ENCODE assay signal across 16 mouse cellular contexts in genomic region chr5:136088821-136089575, GRCm38 (mm10). TPM values are rescaled to one million over a fixed set of nuclear protein-coding genes. Genes with fewer than 3 reads are reported as not detected.
DNase-seq lines count a peak whose midpoint lies in the region; ATAC-seq and TF ChIP-seq lines count a peak whose summit lies in the region.
"Had no signal": no experiment of that assay in that cellular context is flagged by ENCODE, and none has a peak within 500 bp of the region (broad histone marks: within the 10 kb centered on the region; RNA-seq: fewer than 3 reads in every experiment).

No protein-coding gene starts in this region.

- H3K9me3 ChIP-seq in kidney, embryonic 14.5 days (ENCODE audit: control insufficient read depth, low read length) = no peaks in the 10 kb centered on the region
- no peaks in the 10 kb centered on the region for H3K9me3 ChIP-seq in midbrain, postnatal 0 days (ENCODE audit: low read length)
- H3K9me3 ChIP-seq in midbrain, embryonic 16.5 days (replicated peaks; ENCODE audit: control insufficient read depth, low read length, poor library complexity, severe bottlenecking) = no peaks in the 10 kb centered on the region
- H3K9me3 ChIP-seq: forebrain, embryonic 13.5 days; heart, embryonic 12.5 days; hindbrain, embryonic 12.5 days had no signal

- 21% methylated on average over 14 of the region's 14 CpGs for WGBS in kidney, embryonic 14.5 days
- WGBS in midbrain, postnatal 0 days = 22% methylated on average over 14 of the region's 14 CpGs
- 16% methylated on average over 14 of the region's 14 CpGs for WGBS in midbrain, embryonic 16.5 days

- H3K9ac ChIP-seq in kidney, embryonic 14.5 days (ENCODE audit: low read depth, low read length) = no peak overlapping the region
- no peak overlapping the region for H3K9ac ChIP-seq in midbrain, postnatal 0 days (replicated peaks; ENCODE audit: low read length, poor library complexity, severe bottlenecking)
- H3K9ac ChIP-seq in midbrain, embryonic 16.5 days (ENCODE audit: low read depth, low read length) = no peak overlapping the region
- H3K9ac ChIP-seq: forebrain, embryonic 13.5 days; heart, embryonic 12.5 days; hindbrain, embryonic 12.5 days had no signal

- H3K4me3 ChIP-seq in kidney, embryonic 14.5 days (ENCODE audit: low read length) = no peak overlapping the region
- H3K4me3 ChIP-seq in midbrain, postnatal 0 days (ENCODE audit: low read depth, low read length) = no peak overlapping the region
- no peak overlapping the region for H3K4me3 ChIP-seq in midbrain, embryonic 16.5 days (ENCODE audit: low read depth, low read length)
- H3K4me3 ChIP-seq: forebrain, embryonic 13.5 days; heart, embryonic 12.5 days; hindbrain, embryonic 12.5 days had no signal

- 0 out of 2 replicates have a peak, but pooled peaks cover 7% of the 10 kb centered on the region for H3K36me3 ChIP-seq in kidney, embryonic 14.5 days (ENCODE audit: control insufficient read depth, insufficient read depth, low read length)
- peaks cover 12% of the 10 kb centered on the region for H3K36me3 ChIP-seq in midbrain, postnatal 0 days (ENCODE audit: insufficient read depth, low read length)
- peaks cover 4% of the 10 kb centered on the region; the same call in 1 of the 2 replicates for H3K36me3 ChIP-seq in midbrain, embryonic 16.5 days (ENCODE audit: control insufficient read depth, insufficient read depth, low read length)
- H3K36me3 ChIP-seq: heart, embryonic 12.5 days; hindbrain, embryonic 12.5 days had no signal

- intact Hi-C loops in left cerebral cortex, postnatal 36 days (cut with DNase I) = no loop called here

- no peak overlapping the region for H3K27ac ChIP-seq in kidney, embryonic 14.5 days (ENCODE audit: low read depth, low read length)
- H3K27ac ChIP-seq in midbrain, postnatal 0 days (ENCODE audit: low read depth, low read length) = no peak overlapping the region
- no peak overlapping the region for H3K27ac ChIP-seq in midbrain, embryonic 16.5 days (ENCODE audit: low read length)
- H3K27ac ChIP-seq: forebrain, embryonic 13.5 days; hindbrain, embryonic 12.5 days had no signal

- H3K4me1 ChIP-seq in kidney, embryonic 14.5 days (ENCODE audit: control insufficient read depth, insufficient read depth, low read length) = peaks cover 13% of the 10 kb centered on the region
- peaks cover 7% of the 10 kb centered on the region; the same call in 1 of the 2 replicates for H3K4me1 ChIP-seq in midbrain, postnatal 0 days (ENCODE audit: insufficient read depth, low read length)
- H3K4me1 ChIP-seq in midbrain, embryonic 16.5 days (ENCODE audit: control insufficient read depth, insufficient read depth, low read length) = peaks cover 16% of the 10 kb centered on the region

- no peaks in the 10 kb centered on the region for H3K27me3 ChIP-seq in kidney, embryonic 14.5 days (ENCODE audit: control insufficient read depth, insufficient read depth, low read length)
- no peaks in the 10 kb centered on the region for H3K27me3 ChIP-seq in midbrain, postnatal 0 days (ENCODE audit: insufficient read depth, low read length)
- H3K27me3 ChIP-seq in midbrain, embryonic 16.5 days (ENCODE audit: control insufficient read depth, insufficient read depth, low read depth, low read length) = no peaks in the 10 kb centered on the region

- peak; percentile 59 for TF ChIP-seq CTCF in midbrain, postnatal 0 days (IDR thresholded peaks at IDR 0.05)
- peak; percentile 19; the same call in 1 of the 2 replicates for TF ChIP-seq CTCF in brain, embryonic 14.5 days (IDR thresholded peaks at IDR 0.05; ENCODE audit: borderline replicate concordance, extremely low read depth, insufficient read depth, insufficient read length)

- peak; percentile 29 for DNase-seq in gastrocnemius, adult 18-20 months (ENCODE audit: low spot score)
- DNase-seq in gastrocnemius, postnatal 25 days = no peak
- DNase-seq in kidney, postnatal 14 days = peak; percentile 30
- peak; percentile 11 for DNase-seq in midbrain, postnatal 0 days (ENCODE audit: low spot score)
- no peak for DNase-seq in brain, embryonic 14.5 days (ENCODE audit: low read depth)
- DNase-seq in left cerebral cortex, postnatal 36 days (ENCODE audit: low spot score in 2 of 2) = no peak
- DNase-seq: gastrocnemius, postnatal 14 days; lung, postnatal 14 days; right cerebral cortex, postnatal 25 days had no signal

- H3K4me2 ChIP-seq in kidney, embryonic 14.5 days (replicated peaks; ENCODE audit: low read depth, low read length) = no peak overlapping the region
- no peak overlapping the region for H3K4me2 ChIP-seq in midbrain, postnatal 0 days (ENCODE audit: low read depth, low read length, poor library complexity, severe bottlenecking)
- no peak overlapping the region for H3K4me2 ChIP-seq in midbrain, embryonic 16.5 days (ENCODE audit: low read length)
- H3K4me2 ChIP-seq: forebrain, embryonic 13.5 days; heart, embryonic 12.5 days; hindbrain, embryonic 12.5 days; midbrain, embryonic 11.5 days had no signal

- no peak for TF ChIP-seq POLR2A in brain, embryonic 14.5 days (IDR thresholded peaks at IDR 0.05; ENCODE audit: borderline replicate concordance, extremely low read depth, insufficient read depth, insufficient read length, poor library complexity, severe bottlenecking)

- no peak for ATAC-seq in kidney, embryonic 14.5 days (ENCODE audit: low FRiP score, low TSS enrichment)
- no peak for ATAC-seq in midbrain, postnatal 0 days (ENCODE audit: low FRiP score)
- ATAC-seq in midbrain, embryonic 16.5 days = no peak
- ATAC-seq: forebrain, embryonic 13.5 days had no signal

RNA-seq across cellular contexts. Expression of gene Rasa4, which starts 5.3 kb away (rescaled TPM):
- 10 to 100 TPM; 32.3 to 34.8 TPM for total RNA-seq in gastrocnemius, adult 18-20 months (2021)
- 10 to 100 TPM; 23.6 to 26.4 TPM for total RNA-seq in gastrocnemius, postnatal 25 days (2021)
- 13.5 and 17.5 TPM in 2 replicates for polyA plus RNA-seq in kidney, embryonic 14.5 days (2014; fragmentation: Nextera tagmentation; extraction: Ambion mirVana)
- total RNA-seq in midbrain, postnatal 0 days (2014; rRNA removed) = 30.6 and 31.3 TPM in 2 replicates
- 26.8 and 29.6 TPM in 2 replicates for polyA plus RNA-seq in midbrain, postnatal 0 days (2015; fragmentation: Nextera tagmentation; extraction: Ambion mirVana)
- 22.0 and 29.1 TPM in 2 replicates for polyA plus RNA-seq in midbrain, embryonic 16.5 days (2015; fragmentation: Nextera tagmentation; extraction: Ambion mirVana)
- polyA plus RNA-seq in brain, embryonic 14.5 days (2012; rRNA removed) = 9.5 and 18.1 TPM in 2 replicates
- total RNA-seq in left cerebral cortex, postnatal 36 days (2021) = 1 to 10 TPM; 3.8 to 7.0 TPM

RNA-seq across cellular contexts. Expression of gene Polr2j, which starts 27.4 kb away (rescaled TPM):
- total RNA-seq in gastrocnemius, adult 18-20 months (2021) = 10 to 100 TPM; 65.1 to 72.1 TPM
- total RNA-seq in gastrocnemius, postnatal 25 days (2021) = 10 to 100 TPM; 55.1 to 58.7 TPM
- polyA plus RNA-seq in kidney, embryonic 14.5 days (2014; fragmentation: Nextera tagmentation; extraction: Ambion mirVana) = 270 and 326 TPM in 2 replicates
- 129 and 142 TPM in 2 replicates for total RNA-seq in midbrain, postnatal 0 days (2014; rRNA removed)
- 230 and 237 TPM in 2 replicates for polyA plus RNA-seq in midbrain, postnatal 0 days (2015; fragmentation: Nextera tagmentation; extraction: Ambion mirVana)
- polyA plus RNA-seq in midbrain, embryonic 16.5 days (2015; fragmentation: Nextera tagmentation; extraction: Ambion mirVana) = 190 and 194 TPM in 2 replicates
- 144 and 199 TPM in 2 replicates for polyA plus RNA-seq in brain, embryonic 14.5 days (2012; rRNA removed)
- 10 to 100 TPM; 69.8 to 82.9 TPM for total RNA-seq in left cerebral cortex, postnatal 36 days (2021)

RNA-seq across cellular contexts. Expression of gene Upk3bl, which starts 34.7 kb away (rescaled TPM):
- total RNA-seq in gastrocnemius, adult 18-20 months (2021) = not detected
- not detected for total RNA-seq in gastrocnemius, postnatal 25 days (2021)
- 1.3 and 2.2 TPM in 2 replicates for polyA plus RNA-seq in kidney, embryonic 14.5 days (2014; fragmentation: Nextera tagmentation; extraction: Ambion mirVana)
- total RNA-seq in midbrain, postnatal 0 days (2014; rRNA removed) = not detected in 2 replicates
- polyA plus RNA-seq in midbrain, postnatal 0 days (2015; fragmentation: Nextera tagmentation; extraction: Ambion mirVana) = not detected in 2 replicates
- 0.19 TPM in 1 of 2 replicates, not detected in the other for polyA plus RNA-seq in midbrain, embryonic 16.5 days (2015; fragmentation: Nextera tagmentation; extraction: Ambion mirVana)
- 0.26 and 0.40 TPM in 2 replicates for polyA plus RNA-seq in brain, embryonic 14.5 days (2012; rRNA removed)
- total RNA-seq in left cerebral cortex, postnatal 36 days (2021) = not detected
- total RNA-seq: layer of hippocampus, postnatal 14 days had no signal
- polyA plus RNA-seq: forebrain, embryonic 13.5 days had no signal

RNA-seq across cellular contexts. Expression of gene Lrwd1, which starts 46.9 kb away (rescaled TPM):
- total RNA-seq in gastrocnemius, adult 18-20 months (2021) = 1 to 10 TPM; 4.2 to 4.4 TPM
- total RNA-seq in gastrocnemius, postnatal 25 days (2021) = 1 to 10 TPM; 3.2 to 3.8 TPM
- 32.2 and 40.0 TPM in 2 replicates for polyA plus RNA-seq in kidney, embryonic 14.5 days (2014; fragmentation: Nextera tagmentation; extraction: Ambion mirVana)
- 25.4 and 33.2 TPM in 2 replicates for total RNA-seq in midbrain, postnatal 0 days (2014; rRNA removed)
- polyA plus RNA-seq in midbrain, postnatal 0 days (2015; fragmentation: Nextera tagmentation; extraction: Ambion mirVana) = 16.3 and 16.5 TPM in 2 replicates
- polyA plus RNA-seq in midbrain, embryonic 16.5 days (2015; fragmentation: Nextera tagmentation; extraction: Ambion mirVana) = 27.1 and 28.1 TPM in 2 replicates
- polyA plus RNA-seq in brain, embryonic 14.5 days (2012; rRNA removed) = 45.7 and 69.0 TPM in 2 replicates
- 10 to 100 TPM; 10.9 to 17.7 TPM for total RNA-seq in left cerebral cortex, postnatal 36 days (2021)

RNA-seq across cellular contexts. Expression of gene Alkbh4, which starts 46.9 kb away (rescaled TPM):
- 1 to 10 TPM; 3.8 to 4.9 TPM for total RNA-seq in gastrocnemius, adult 18-20 months (2021)
- 1 to 10 TPM; 3.9 to 4.4 TPM for total RNA-seq in gastrocnemius, postnatal 25 days (2021)
- 12.5 and 16.0 TPM in 2 replicates for polyA plus RNA-seq in kidney, embryonic 14.5 days (2014; fragmentation: Nextera tagmentation; extraction: Ambion mirVana)
- 16.7 and 21.2 TPM in 2 replicates for total RNA-seq in midbrain, postnatal 0 days (2014; rRNA removed)
- polyA plus RNA-seq in midbrain, postnatal 0 days (2015; fragmentation: Nextera tagmentation; extraction: Ambion mirVana) = 15.0 and 17.6 TPM in 2 replicates
- 20.4 and 20.5 TPM in 2 replicates for polyA plus RNA-seq in midbrain, embryonic 16.5 days (2015; fragmentation: Nextera tagmentation; extraction: Ambion mirVana)
- 17.5 and 21.8 TPM in 2 replicates for polyA plus RNA-seq in brain, embryonic 14.5 days (2012; rRNA removed)
- total RNA-seq in left cerebral cortex, postnatal 36 days (2021) = 1 to 10 TPM; 7.7 to 9.0 TPM

Comparison
In these comparisons a context has a peak if more than half of its experiments do, and no peak if none do; other contexts are left out.
1. DNase-seq: peak in gastrocnemius, adult 18-20 months (single experiment), kidney, postnatal 14 days (single experiment) and midbrain, postnatal 0 days (single experiment); none in gastrocnemius, postnatal 25 days (single experiment), brain, embryonic 14.5 days (single experiment) and left cerebral cortex, postnatal 36 days (0 of 2).